In the genomic region with DNA sequence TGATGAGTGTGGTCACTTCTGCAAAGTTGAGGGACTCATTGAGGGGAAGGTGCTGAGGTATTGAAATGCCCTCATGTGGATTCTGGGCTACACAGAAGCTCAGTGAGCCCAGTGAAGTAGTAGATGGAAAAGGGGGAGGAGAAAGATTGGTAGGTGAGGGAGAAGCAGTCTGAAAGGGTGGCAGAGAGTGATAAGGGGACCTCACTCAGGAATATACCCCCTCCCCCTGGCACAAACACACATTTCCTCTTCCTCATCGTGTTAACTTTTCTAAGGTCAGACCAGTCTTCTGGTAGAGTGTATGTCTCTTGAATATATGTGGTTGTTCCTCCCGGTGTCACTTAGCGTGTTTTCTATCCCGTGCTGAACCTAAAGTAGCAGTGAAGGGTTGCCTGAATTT, we compare ENCODE assay signal across 27 mouse cellular contexts. TPM values are rescaled to one million over a fixed set of nuclear protein-coding genes. Genes with fewer than 3 reads are reported as not detected.
"Had no signal": no experiment of that assay in that cellular context is flagged by ENCODE, and none has a peak within 500 bp of the region (broad histone marks: within the 10 kb centered on the region; RNA-seq: fewer than 3 reads in every experiment).

No protein-coding gene starts in this region.

- H3K4me1 ChIP-seq: heart, embryonic 10.5 days; heart, embryonic 12.5 days; hindbrain, embryonic 10.5 days; hindbrain, embryonic 12.5 days; intestine, embryonic 15.5 days; limb, embryonic 10.5 days; limb, embryonic 12.5 days; liver, embryonic 12.5 days; liver, embryonic 15.5 days had no signal

- ATAC-seq: hindbrain, embryonic 16.5 days; inflammation-experienced regulatory T-cells, adult 6 months; intestine, embryonic 15.5 days; liver, embryonic 12.5 days had no signal

- H3K4me2 ChIP-seq: heart, embryonic 12.5 days; hindbrain, embryonic 12.5 days; hindbrain, embryonic 14.5 days; intestine, embryonic 15.5 days; limb, embryonic 12.5 days; liver, embryonic 12.5 days; liver, embryonic 15.5 days had no signal

- H3K4me3 ChIP-seq: heart, embryonic 10.5 days; heart, embryonic 12.5 days; hindbrain, embryonic 10.5 days; hindbrain, embryonic 12.5 days; intestine, embryonic 15.5 days; left cerebral cortex, adult 2 months; limb, embryonic 10.5 days; limb, embryonic 12.5 days; liver, embryonic 12.5 days; liver, embryonic 15.5 days had no signal

- DNase-seq: gastrocnemius, postnatal 10 days; gastrocnemius, postnatal 25 days; heart, adult 18-20 months; heart, postnatal 10 days; heart, postnatal 4 days; kidney, adult 11 months; kidney, adult 8-10 months; kidney, postnatal 14 days; kidney, postnatal 36 days; layer of hippocampus, adult 9-11 months had no signal

- H3K27ac ChIP-seq: heart, embryonic 10.5 days; hindbrain, embryonic 10.5 days; hindbrain, embryonic 12.5 days; hindbrain, embryonic 14.5 days; intestine, embryonic 15.5 days; left cerebral cortex, adult 2 months; limb, embryonic 10.5 days; limb, embryonic 12.5 days; liver, embryonic 12.5 days; liver, embryonic 15.5 days had no signal

- H3K27me3 ChIP-seq: heart, embryonic 12.5 days; hindbrain, embryonic 12.5 days; intestine, embryonic 15.5 days; limb, embryonic 12.5 days; liver, embryonic 12.5 days; liver, embryonic 15.5 days had no signal

- H3K9me3 ChIP-seq: heart, embryonic 10.5 days; heart, embryonic 12.5 days; hindbrain, embryonic 10.5 days; hindbrain, embryonic 12.5 days; intestine, embryonic 15.5 days; limb, embryonic 10.5 days; limb, embryonic 12.5 days; liver, embryonic 12.5 days; liver, embryonic 15.5 days had no signal

- H3K9ac ChIP-seq: heart, embryonic 12.5 days; hindbrain, embryonic 12.5 days; hindbrain, embryonic 14.5 days; intestine, embryonic 15.5 days; limb, embryonic 12.5 days; liver, embryonic 12.5 days; liver, embryonic 15.5 days had no signal

RNA-seq across cellular contexts. Expression of gene Atp6v1c2, which starts 46.1 kb away (rescaled TPM):
- total RNA-seq: gastrocnemius, adult 18-20 months; gastrocnemius, postnatal 10 days; granulocyte monocyte progenitor cell, adult 5-6 weeks; heart, postnatal 10 days; heart, postnatal 25 days; heart, postnatal 4 days; liver, adult 2 months had no signal
- polyA plus RNA-seq: liver, adult 2 months; liver, embryonic 15.5 days had no signal
